Mouse (Mus musculus): ENCODE data around the gene Sun5. TPM values are rescaled to one million over a fixed set of nuclear protein-coding genes. Genes with fewer than 3 reads are reported as not detected.
A peak's percentile ranks its signal among the peaks of the same experiment; 100 is the strongest.

Gene Sun5
- polyA plus RNA-seq, 1 experiment from 2014 or later: not detected

DNA sequence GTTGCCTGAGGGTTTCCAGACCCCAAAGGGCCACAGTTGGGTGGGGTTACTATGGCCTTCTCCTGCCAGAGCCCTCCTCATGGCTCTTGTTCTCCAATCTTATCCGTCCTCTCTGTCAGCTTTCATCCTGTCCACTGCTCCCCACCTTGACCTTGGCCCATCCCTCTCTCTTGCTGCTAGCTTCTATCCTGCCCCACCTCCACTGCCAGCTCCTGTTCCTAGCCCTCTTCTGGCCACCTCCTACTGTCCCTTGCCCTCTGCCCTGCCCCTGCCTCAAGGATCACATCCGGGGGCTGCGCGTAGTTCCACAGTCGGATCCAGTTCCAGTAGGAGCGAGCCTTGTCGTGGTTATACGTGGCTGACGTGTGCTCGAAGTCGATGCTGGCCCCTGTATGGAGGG lies 10.6 kb downstream of the Sun5 start:
- no peaks in the 10 kb centered on the region for H3K36me3 ChIP-seq (ENCODE audit: insufficient read depth, low read length)
- 59% methylated on average over 11 of the region's 11 CpGs for WGBS
- H3K27me3 ChIP-seq (ENCODE audit: insufficient read depth, low read length): no peaks in the 10 kb centered on the region
- H3K9ac ChIP-seq (replicated peaks; ENCODE audit: low read length): no peak overlapping the region
- no peaks in the 10 kb centered on the region for H3K4me1 ChIP-seq (ENCODE audit: insufficient read depth, low read length)
- H3K4me3 ChIP-seq (ENCODE audit: low read length): no peak overlapping the region
- no peak for ATAC-seq (ENCODE audit: low FRiP score, low TSS enrichment)
- no peak overlapping the region for H3K27ac ChIP-seq (ENCODE audit: low read length)
- no peak overlapping the region for H3K4me2 ChIP-seq (replicated peaks; ENCODE audit: low read depth, low read length)
- no peaks in the 10 kb centered on the region for H3K9me3 ChIP-seq (ENCODE audit: low read length)

- H3K4me2 ChIP-seq (replicated peaks; ENCODE audit: low read depth, low read length): no peak overlapping the region
- H3K9ac ChIP-seq (replicated peaks; ENCODE audit: low read length): no peak overlapping the region
- no peaks in the 10 kb centered on the region for H3K4me1 ChIP-seq (ENCODE audit: insufficient read depth, low read length)
- 73% methylated on average over 2 of the region's 2 CpGs for WGBS
- no peaks in the 10 kb centered on the region for H3K36me3 ChIP-seq (ENCODE audit: insufficient read depth, low read length)
- ATAC-seq (ENCODE audit: low FRiP score, low TSS enrichment): no peak
- H3K4me3 ChIP-seq (ENCODE audit: low read length): no peak overlapping the region
- H3K9me3 ChIP-seq (ENCODE audit: low read length): no peaks in the 10 kb centered on the region
- H3K27me3 ChIP-seq (ENCODE audit: insufficient read depth, low read length): no peaks in the 10 kb centered on the region
- H3K27ac ChIP-seq (ENCODE audit: low read length): no peak overlapping the region
Observed at GRCm38 (mm10) chr2:153859581-153859980, 11.3 kb downstream of the Sun5 start.

- Histone ChIP-seq H3K27me3 (ENCODE audit: insufficient read depth, low read length) (no peaks in the 10 kb centered on the region), H3K4me3 (ENCODE audit: low read length) (no peak overlapping the region), H3K36me3 (ENCODE audit: insufficient read depth, low read length) (no peaks in the 10 kb centered on the region), H3K4me1 (ENCODE audit: insufficient read depth, low read length) (no peaks in the 10 kb centered on the region), H3K9me3 (ENCODE audit: low read length) (peaks cover 4% of the 10 kb centered on the region; the same call in 1 of the 2 replicates), H3K9ac (replicated peaks; ENCODE audit: low read length) (no peak overlapping the region), H3K27ac (ENCODE audit: low read length) (no peak overlapping the region), H3K4me2 (replicated peaks; ENCODE audit: low read depth, low read length) (no peak overlapping the region)
- no peak for ATAC-seq (ENCODE audit: low FRiP score, low TSS enrichment)
- WGBS: 25% methylated on average over 5 of the region's 5 CpGs
Observed at GRCm38 (mm10) chr2:153853544-153853943, 17.3 kb downstream of the Sun5 start.

DNA sequence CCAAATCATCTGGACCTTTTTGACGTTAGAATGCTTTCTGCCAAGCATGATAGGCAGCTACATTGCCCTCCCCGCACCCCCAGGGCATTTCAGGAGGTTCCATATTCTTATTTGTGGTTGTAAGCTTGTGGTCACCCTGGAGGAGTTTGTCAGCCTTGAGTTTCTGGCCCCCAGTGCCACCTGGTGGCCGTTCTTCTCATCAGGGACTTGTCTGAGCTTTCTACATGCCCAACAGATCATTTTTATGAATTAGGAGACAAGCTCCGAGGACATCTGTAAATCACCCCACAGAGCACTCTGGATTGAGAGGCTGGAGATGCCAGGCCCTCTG lies 19.9 kb downstream of the Sun5 start:
- H3K4me3 ChIP-seq (ENCODE audit: low read length): no peak overlapping the region
- H3K27me3 ChIP-seq (ENCODE audit: insufficient read depth, low read length): no peaks in the 10 kb centered on the region
- H3K9me3 ChIP-seq (ENCODE audit: low read length): peaks cover 4% of the 10 kb centered on the region; the same call in 1 of the 2 replicates
- no peaks in the 10 kb centered on the region for H3K4me1 ChIP-seq (ENCODE audit: insufficient read depth, low read length)
- no peak overlapping the region for H3K9ac ChIP-seq (replicated peaks; ENCODE audit: low read length)
- no peak for ATAC-seq (ENCODE audit: low FRiP score, low TSS enrichment)
- WGBS: 42% methylated on average over 4 of the region's 4 CpGs
- no peak overlapping the region for H3K27ac ChIP-seq (ENCODE audit: low read length)
- H3K36me3 ChIP-seq (ENCODE audit: insufficient read depth, low read length): no peaks in the 10 kb centered on the region
- H3K4me2 ChIP-seq (replicated peaks; ENCODE audit: low read depth, low read length): no peak overlapping the region

- ATAC-seq (ENCODE audit: low FRiP score, low TSS enrichment): peak; percentile 35; the same call in 1 of the 2 replicates
- no peaks in the 10 kb centered on the region for H3K27me3 ChIP-seq (ENCODE audit: insufficient read depth, low read length)
- no peaks in the 10 kb centered on the region for H3K36me3 ChIP-seq (ENCODE audit: insufficient read depth, low read length)
- no peak overlapping the region for H3K27ac ChIP-seq (ENCODE audit: low read length)
- no peak overlapping the region for H3K4me2 ChIP-seq (replicated peaks; ENCODE audit: low read depth, low read length)
- WGBS: 88% methylated on average over 6 of the region's 6 CpGs
- no peaks in the 10 kb centered on the region for H3K4me1 ChIP-seq (ENCODE audit: insufficient read depth, low read length)
- peaks cover 4% of the 10 kb centered on the region; the same call in 1 of the 2 replicates for H3K9me3 ChIP-seq (ENCODE audit: low read length)
- no peak overlapping the region for H3K9ac ChIP-seq (replicated peaks; ENCODE audit: low read length)
- H3K4me3 ChIP-seq (ENCODE audit: low read length): no peak overlapping the region
Observed at GRCm38 (mm10) chr2:153850351-153851029, 20.4 kb downstream of the Sun5 start.

DNA sequence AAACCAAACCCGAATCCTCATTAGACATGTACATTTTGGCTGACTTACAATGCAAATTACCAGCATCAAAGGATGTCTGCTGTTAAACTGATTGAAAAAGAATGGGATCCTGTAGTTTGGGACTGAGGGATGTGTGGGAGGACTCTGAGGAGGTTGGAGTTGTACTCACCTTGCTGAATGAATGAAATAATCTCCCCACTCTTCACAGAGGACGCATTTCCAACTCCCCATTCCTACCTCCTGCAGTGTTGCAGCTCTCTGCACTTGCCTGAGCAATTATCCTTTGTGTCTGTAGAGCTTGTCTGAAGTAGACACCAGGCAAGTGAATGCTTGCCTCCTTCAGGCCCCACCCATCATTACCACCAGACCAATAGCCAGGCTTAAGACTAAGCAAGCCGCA lies 22.5 kb downstream of the Sun5 start:
- no peak overlapping the region for H3K27ac ChIP-seq (ENCODE audit: low read length)
- no peaks in the 10 kb centered on the region for H3K4me1 ChIP-seq (ENCODE audit: insufficient read depth, low read length)
- WGBS: 62% methylated on average over 3 of the region's 3 CpGs
- no peaks in the 10 kb centered on the region for H3K36me3 ChIP-seq (ENCODE audit: insufficient read depth, low read length)
- H3K9ac ChIP-seq (replicated peaks; ENCODE audit: low read length): no peak overlapping the region
- no peaks in the 10 kb centered on the region for H3K27me3 ChIP-seq (ENCODE audit: insufficient read depth, low read length)
- H3K4me3 ChIP-seq (ENCODE audit: low read length): no peak overlapping the region
- ATAC-seq (ENCODE audit: low FRiP score, low TSS enrichment): no peak
- peaks cover 4% of the 10 kb centered on the region; the same call in 1 of the 2 replicates for H3K9me3 ChIP-seq (ENCODE audit: low read length)
- H3K4me2 ChIP-seq (replicated peaks; ENCODE audit: low read depth, low read length): no peak overlapping the region

DNA sequence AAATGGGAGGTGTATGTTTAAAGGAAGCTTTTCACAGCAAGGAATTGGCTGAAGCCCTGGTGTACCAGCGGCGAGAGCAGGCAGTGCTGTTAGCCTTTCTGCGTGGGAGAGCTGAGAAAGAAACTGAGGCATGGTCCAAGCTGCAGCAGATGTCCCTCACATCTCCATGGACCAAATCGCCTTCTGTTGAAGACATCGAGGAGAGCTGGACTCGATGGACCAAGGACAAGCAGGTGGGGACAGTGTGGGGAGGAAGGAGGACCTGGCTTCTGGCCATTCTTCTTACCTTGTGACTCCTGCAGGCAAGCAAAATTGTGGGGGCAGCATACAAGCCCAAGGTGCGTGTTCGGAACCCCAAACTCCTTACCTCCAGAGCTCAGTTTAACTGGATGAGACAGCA lies 28.0 kb downstream of the Sun5 start:
- H3K9ac ChIP-seq (replicated peaks; ENCODE audit: low read length): no peak overlapping the region
- H3K4me1 ChIP-seq (ENCODE audit: insufficient read depth, low read length): no peaks in the 10 kb centered on the region
- H3K4me2 ChIP-seq (replicated peaks; ENCODE audit: low read depth, low read length): no peak overlapping the region
- ATAC-seq (ENCODE audit: low FRiP score, low TSS enrichment): no peak
- no peak overlapping the region for H3K4me3 ChIP-seq (ENCODE audit: low read length)
- no peaks in the 10 kb centered on the region for H3K36me3 ChIP-seq (ENCODE audit: insufficient read depth, low read length)
- no peak overlapping the region for H3K27ac ChIP-seq (ENCODE audit: low read length)
- no peaks in the 10 kb centered on the region for H3K27me3 ChIP-seq (ENCODE audit: insufficient read depth, low read length)
- H3K9me3 ChIP-seq (ENCODE audit: low read length): no peaks in the 10 kb centered on the region
- WGBS: 88% methylated on average over 8 of the region's 8 CpGs

DNA sequence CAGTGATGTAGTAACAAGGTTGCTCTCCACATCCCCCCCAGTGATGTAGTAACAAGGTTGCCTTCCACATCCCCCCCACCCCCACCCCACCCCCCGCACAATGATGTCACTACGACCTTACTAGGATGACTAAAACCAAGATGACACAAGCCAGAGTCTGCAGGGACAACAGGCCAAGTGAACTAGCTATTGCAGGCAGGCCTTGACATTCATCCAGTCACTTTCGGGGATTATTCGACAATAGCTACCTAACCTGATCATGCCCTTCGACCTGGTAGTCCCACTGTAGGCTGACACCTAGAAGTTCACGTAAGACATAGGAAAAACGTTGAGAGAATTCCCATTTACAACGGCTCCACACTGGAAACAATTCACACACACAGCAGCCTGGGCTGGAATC lies 37.6 kb downstream of the Sun5 start:
- no peaks in the 10 kb centered on the region for H3K4me1 ChIP-seq (ENCODE audit: insufficient read depth, low read length)
- no peak for ATAC-seq (ENCODE audit: low FRiP score, low TSS enrichment)
- no peak overlapping the region for H3K9ac ChIP-seq (replicated peaks; ENCODE audit: low read length)
- WGBS: 85% methylated on average over 8 of the region's 8 CpGs
- no peaks in the 10 kb centered on the region for H3K9me3 ChIP-seq (ENCODE audit: low read length)
- H3K36me3 ChIP-seq (ENCODE audit: insufficient read depth, low read length): no peaks in the 10 kb centered on the region
- no peak overlapping the region for H3K4me3 ChIP-seq (ENCODE audit: low read length)
- no peak overlapping the region for H3K27ac ChIP-seq (ENCODE audit: low read length)
- no peaks in the 10 kb centered on the region for H3K27me3 ChIP-seq (ENCODE audit: insufficient read depth, low read length)
- no peak overlapping the region for H3K4me2 ChIP-seq (replicated peaks; ENCODE audit: low read depth, low read length)

DNA sequence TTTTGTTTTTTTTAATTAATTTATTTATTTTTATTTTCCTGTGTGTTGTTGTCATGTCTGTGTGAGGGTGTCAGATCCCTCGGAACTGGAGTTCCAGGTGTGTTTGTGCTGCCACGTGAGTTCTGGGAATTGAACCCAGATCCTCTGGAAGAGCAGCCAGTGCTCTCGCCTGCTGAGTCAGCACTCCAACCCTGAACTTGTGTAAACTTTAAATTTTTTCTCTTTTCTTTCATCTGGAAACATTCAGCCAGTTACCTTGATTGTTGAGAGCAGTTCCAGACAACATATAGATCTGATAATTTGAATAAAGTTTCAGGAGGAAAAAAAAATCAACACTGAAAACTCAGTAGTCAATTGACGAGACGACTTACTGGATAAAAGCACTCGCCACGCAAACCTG lies 42.2 kb downstream of the Sun5 start:
- WGBS: 87% methylated on average over 7 of the region's 7 CpGs
- H3K9ac ChIP-seq (replicated peaks; ENCODE audit: low read length): no peak overlapping the region
- no peak overlapping the region for H3K27ac ChIP-seq (ENCODE audit: low read length)
- H3K36me3 ChIP-seq (ENCODE audit: insufficient read depth, low read length): no peaks in the 10 kb centered on the region
- H3K9me3 ChIP-seq (ENCODE audit: low read length): no peaks in the 10 kb centered on the region
- H3K4me1 ChIP-seq (ENCODE audit: insufficient read depth, low read length): no peaks in the 10 kb centered on the region
- H3K4me2 ChIP-seq (replicated peaks; ENCODE audit: low read depth, low read length): no peak overlapping the region
- no peak overlapping the region for H3K4me3 ChIP-seq (ENCODE audit: low read length)
- no peaks in the 10 kb centered on the region for H3K27me3 ChIP-seq (ENCODE audit: insufficient read depth, low read length)
- ATAC-seq (ENCODE audit: low FRiP score, low TSS enrichment): no peak

DNA sequence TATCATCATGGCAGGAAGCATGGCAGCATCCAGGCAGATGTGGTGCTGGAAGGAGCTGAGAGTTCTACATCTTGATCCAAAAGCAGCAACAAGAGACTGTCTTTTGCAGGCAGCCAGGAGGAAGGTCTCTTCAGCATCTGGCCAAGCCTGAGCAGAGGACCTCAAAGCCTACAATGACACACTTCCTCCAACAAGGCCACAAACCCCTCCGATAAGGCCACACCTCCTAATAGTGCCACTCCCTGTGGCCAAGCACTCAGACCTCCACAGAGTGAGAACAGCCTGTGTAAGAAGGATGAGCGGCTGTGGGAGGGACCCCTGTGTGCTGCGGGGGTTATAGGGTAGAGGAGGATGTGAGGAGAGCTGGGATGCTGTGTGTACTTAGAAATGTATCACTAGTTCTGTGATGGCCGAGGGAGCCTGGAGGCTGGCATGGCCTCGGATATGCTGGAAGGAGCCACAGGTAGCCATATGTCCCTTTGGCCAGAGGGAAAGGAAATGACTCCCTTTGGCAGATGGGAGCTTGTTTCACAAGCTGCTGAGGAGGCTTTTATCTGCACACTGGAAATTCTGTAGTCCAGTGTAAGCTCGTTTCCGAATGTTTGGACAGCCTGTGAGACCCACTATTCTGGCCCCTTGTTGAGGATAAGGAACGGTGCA lies 43.6 kb downstream of the Sun5 start:
- H3K9ac ChIP-seq (replicated peaks; ENCODE audit: low read length): no peak overlapping the region
- H3K4me1 ChIP-seq (ENCODE audit: insufficient read depth, low read length): no peaks in the 10 kb centered on the region
- no peaks in the 10 kb centered on the region for H3K36me3 ChIP-seq (ENCODE audit: insufficient read depth, low read length)
- WGBS: 72% methylated on average over 8 of the region's 8 CpGs
- H3K4me2 ChIP-seq (replicated peaks; ENCODE audit: low read depth, low read length): no peak overlapping the region
- no peaks in the 10 kb centered on the region for H3K27me3 ChIP-seq (ENCODE audit: insufficient read depth, low read length)
- no peak overlapping the region for H3K4me3 ChIP-seq (ENCODE audit: low read length)
- H3K9me3 ChIP-seq (ENCODE audit: low read length): no peaks in the 10 kb centered on the region
- H3K27ac ChIP-seq (ENCODE audit: low read length): no peak overlapping the region
- ATAC-seq (ENCODE audit: low FRiP score, low TSS enrichment): no peak

All from kidney, embryonic 16.5 days (tissue).